Mouse (Mus musculus): Measurements from ENCODE around the gene Znrf1.

The Znrf1 gene

GRCm38 (mm10) chr8:111597310-111597709, 61.4 kb downstream of the Znrf1 start:
- DNase-seq (ENCODE audit: low read depth, low spot score): no peak

- DNase-seq (ENCODE audit: low read depth, low spot score): no peak
Measured at GRCm38 (mm10) chr8:111599707-111600444, 64.0 kb downstream of the Znrf1 start.

GRCm38 (mm10) chr8:111602050-111602449, 66.2 kb downstream of the Znrf1 start:
- DNase-seq (ENCODE audit: low read depth, low spot score): no peak

DNA sequence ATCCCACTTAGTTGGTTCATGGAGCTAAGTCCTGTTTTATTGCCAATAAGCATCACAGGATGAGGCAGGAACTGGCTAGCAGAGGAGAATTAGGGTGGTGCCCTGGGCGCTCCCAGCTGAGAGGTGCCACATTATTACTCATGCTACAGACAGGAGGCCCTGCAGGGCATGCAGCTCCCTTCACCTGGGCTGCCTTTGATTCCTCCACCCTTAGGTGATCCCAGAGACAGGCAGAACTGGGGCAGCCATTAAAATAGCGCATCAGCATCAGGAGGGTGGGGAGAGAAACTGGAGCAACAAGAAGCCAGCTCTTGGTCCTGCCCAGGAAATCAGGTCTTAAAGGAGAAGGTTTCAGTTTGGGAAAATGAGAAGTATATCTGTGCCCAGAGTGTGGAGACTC, 69.1 kb downstream of the Znrf1 start:
- DNase-seq (ENCODE audit: low read depth, low spot score): no peak

DNA sequence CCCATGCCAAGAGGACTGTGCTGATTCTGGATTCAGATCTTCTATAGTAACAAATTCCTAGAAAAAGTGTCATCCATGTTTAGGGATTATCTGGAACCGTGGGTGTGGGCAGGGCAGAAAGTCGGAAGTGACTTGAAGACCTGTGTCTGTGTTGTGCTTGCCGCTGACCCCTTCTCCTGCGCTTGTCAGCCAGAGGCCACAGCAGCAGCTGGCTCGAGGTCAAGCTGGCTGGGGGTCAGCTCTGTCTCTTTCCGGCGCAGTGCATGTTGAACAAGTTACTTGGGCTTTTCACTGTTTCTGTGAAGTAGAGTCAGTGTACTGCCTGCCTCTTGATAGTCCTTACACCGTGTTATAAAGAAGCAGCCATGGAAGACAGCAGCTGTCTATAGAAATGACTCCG, 71.1 kb downstream of the Znrf1 start:
- DNase-seq (ENCODE audit: low read depth, low spot score): no peak

DNA sequence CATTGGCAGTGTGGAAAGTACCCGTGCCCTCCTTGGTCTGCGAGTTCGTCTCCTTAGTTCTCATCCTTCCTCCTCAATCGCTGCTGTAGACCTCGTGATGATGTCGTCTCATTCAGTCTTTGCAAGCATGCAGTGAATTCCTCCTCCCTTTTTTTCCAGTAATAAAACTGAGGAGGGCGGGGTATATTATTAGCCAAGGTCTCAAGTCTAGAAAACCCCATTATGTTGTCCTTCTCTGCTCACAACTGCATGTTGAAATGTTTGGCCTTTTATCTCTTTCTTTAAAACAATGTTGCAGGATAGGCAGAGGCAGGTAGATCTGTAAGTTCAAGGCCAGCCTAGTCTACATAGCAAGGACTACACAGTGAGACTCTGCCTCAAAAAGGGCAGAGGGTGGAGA, 71.5 kb downstream of the Znrf1 start:
- DNase-seq (ENCODE audit: low read depth, low spot score): no peak

DNA sequence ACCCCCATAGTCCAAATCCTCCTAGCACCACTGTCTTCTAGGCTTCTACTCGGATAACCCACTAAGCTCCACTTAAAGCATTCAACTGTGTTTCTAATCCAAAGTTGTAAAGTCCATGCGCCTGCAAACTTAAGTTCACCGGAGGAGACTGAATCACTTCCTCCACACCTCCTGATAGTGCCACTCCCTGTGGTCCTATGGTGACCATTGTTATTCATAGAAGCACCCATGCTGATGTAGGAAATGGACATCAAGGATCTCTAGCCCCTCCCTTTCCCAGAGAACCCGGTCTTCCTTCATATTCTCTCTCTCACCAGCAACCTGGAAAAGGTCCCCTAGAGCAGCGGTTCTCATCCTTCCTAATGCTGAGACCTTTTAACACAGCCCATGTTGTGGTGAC, 77.3 kb downstream of the Znrf1 start:
- no peak for DNase-seq (ENCODE audit: low read depth, low spot score)

DNA sequence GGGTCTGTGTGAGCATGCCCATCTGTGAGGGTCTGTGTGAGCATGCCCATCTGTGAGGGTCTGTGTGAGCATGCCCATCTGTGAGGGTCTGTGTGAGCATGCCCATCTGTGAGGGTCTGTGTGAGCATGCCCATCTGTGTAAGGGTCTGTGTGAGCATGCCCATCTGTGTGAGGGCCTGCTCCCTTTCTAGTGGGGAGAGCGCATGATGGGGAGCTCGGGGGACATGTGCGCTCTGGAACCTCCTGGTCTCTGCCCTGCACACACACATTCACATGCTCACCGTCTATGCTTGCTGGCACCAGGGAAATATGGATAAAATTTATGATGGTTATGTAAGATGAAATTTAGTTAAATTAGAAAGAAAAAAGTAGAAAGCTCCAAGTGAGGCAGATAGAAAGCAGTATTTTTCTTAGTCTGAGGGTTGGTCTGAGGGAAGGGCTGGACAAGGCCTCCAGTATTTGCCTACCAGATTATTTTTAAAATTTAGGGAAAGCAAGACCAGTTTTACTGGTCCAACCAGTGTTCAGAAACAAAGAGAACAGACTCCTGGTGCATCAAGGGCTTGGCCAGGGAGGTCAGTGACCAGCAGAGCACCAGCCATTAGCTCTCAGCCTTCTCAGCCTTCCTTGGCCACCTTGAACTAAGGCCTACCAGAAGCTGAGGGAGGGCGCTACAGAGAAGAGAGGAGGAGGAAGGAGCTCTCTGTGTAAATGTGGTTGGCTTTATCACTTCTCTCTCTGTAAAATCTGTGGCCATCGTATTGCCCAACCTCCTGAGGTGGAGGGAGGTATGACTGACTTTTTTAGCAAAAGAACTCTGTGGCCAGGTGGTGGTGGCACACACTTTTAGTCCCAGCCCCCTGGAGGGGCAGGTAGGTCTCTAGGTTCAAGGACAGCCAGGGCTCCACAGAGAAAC, 79.1 kb downstream of the Znrf1 start:
- DNase-seq (ENCODE audit: low read depth, low spot score): no peak

- DNase-seq (ENCODE audit: low read depth, low spot score): no peak
Measured at GRCm38 (mm10) chr8:111617812-111618211, 81.9 kb downstream of the Znrf1 start.

- no peak for DNase-seq (ENCODE audit: low read depth, low spot score)
Measured at GRCm38 (mm10) chr8:111618273-111618672, 82.4 kb downstream of the Znrf1 start.

GRCm38 (mm10) chr8:111619936-111620335, 84.0 kb downstream of the Znrf1 start:
- DNase-seq (ENCODE audit: low read depth, low spot score): no peak

GRCm38 (mm10) chr8:111622104-111622503, 86.2 kb downstream of the Znrf1 start:
- no peak for DNase-seq (ENCODE audit: low read depth, low spot score)

DNA sequence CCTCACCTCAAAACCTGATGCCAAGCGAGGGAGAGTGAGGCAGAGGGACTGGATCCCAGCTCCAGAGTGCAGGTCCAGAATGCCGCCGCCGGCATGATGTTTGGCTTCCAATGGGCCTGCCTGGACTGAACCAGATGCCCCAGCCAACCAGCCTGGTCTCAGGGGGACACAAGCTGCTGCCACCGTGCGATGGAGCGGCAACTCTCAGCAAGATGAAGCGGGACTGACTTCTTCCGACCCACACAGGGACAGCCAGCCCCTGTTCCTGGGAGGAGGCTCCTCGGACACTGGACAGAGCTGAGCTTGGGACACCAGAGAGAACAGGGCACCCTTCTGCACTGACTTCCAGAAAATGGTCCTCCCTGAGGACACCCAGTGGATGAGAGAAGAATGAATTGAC, 86.7 kb downstream of the Znrf1 start:
- DNase-seq (ENCODE audit: low read depth, low spot score): no peak

DNA sequence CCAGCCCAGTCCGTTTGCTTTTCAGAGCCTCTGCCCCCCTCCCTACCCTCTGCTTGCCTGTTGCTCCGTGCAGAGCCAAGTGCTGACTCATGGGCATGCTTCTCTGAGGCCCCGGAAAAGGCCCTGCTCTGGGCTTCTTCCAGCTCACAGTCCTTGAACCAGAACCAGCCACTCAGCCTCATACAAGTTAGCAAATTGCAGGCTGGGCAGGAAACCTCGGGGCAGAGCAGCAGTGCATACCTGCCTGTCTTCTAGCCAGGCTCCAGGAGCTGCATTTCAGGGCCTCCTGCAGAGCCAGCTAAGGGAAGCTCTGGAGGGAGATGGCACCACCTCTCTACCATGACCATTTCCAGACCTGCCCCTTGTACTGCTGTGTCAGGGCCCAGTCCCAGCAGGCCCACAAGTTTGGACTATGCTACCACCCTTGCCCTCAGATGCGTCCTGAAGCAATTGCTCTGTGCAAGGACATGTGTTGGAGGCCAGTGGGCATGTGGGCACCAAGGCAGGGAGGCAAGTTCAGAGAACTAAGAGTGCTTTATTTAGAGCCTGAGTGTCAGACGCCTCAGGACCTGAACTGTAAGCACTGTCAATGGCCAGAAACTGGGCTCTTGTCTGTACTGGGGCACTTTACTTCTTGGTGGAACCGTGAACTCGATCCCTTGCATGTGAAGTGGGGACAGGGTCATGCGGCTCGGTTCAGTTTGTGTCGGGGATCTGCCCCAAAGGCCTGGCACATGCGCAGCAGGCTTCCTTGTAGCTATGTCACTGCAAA, 88.4 kb downstream of the Znrf1 start:
- DNase-seq (ENCODE audit: low read depth, low spot score): no peak

GRCm38 (mm10) chr8:111624853-111625221, 88.9 kb downstream of the Znrf1 start:
- no peak for DNase-seq (ENCODE audit: low read depth, low spot score)

DNA sequence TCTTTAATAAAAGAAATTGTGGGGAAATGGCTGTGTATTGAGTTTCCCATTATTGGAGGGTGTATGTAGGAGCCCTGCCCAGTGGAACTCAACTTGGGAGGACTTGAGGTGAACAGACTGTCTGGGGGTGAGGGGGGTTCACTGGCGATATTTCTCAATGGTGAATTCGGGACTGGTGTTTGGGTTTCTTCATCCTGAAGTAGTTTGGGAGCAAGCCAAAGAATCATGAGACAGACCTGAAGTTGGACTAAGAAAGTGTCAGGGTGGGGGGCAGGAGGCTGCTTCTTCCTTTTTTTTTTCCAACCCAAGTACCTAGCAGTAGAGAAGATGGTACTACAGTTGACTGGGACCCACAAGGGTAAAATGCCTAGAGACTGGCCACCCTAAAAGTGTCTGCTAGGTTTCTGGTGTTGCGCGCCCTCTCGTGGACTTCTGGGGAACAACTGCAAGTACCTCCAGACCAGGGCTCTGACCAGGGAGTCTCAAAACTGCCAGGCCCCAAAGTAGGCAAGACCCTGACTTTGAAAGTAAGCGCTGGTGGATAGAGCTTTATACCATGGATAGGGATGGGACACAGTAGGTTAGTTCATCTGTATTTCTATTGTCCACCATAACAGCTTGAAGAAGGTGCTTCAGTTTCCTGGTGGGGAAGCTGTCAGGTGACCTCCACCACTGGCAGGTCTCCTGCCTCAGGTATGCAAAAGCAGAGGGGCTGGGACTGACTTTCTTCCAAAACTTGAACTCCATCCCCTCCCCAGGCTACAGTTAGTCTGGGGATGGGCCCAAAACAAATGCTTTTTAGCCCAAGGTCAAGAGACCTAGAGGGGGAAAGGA, 90.0 kb downstream of the Znrf1 start:
- peak; percentile 65 for DNase-seq (ENCODE audit: low read depth, low spot score)

DNA sequence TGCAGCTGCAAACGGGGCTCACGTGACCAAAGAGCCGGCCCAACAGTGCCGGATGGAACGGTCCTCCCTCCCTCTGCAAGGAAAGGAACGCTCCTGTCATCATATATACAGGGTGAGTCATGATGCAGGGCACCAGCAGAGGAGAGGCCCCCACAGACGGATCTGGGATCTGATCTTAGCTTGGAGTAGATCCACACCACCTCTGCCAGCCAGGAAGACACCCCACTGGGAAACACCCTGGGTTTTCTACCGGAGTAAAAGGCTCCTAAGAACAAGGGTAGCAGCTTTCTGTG, 90.6 kb downstream of the Znrf1 start:
- DNase-seq (ENCODE audit: low read depth, low spot score): no peak

DNA sequence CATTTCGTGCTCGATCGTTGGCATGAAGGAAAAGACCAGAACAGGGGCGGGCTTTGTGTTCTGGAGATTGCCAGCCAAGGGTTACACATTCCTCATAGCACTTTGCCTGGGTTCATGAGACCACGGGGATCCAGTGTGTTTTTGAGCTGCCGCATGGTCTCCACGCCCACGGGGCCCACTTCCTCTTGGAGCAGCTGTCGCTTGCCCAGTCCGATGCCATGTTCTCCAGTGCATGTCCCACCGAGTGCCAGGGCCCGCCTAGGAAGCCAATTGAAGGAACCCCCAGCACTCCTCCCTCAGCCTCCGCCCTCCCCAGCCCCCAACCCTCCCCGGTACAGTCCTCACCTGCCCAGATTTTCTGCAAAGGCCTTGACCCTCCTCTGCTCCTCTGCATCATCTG, 91.0 kb downstream of the Znrf1 start:
- DNase-seq (ENCODE audit: low read depth, low spot score): no peak

- no peak for DNase-seq (ENCODE audit: low read depth, low spot score)
Measured at GRCm38 (mm10) chr8:111627923-111628322, 92.0 kb downstream of the Znrf1 start.

DNA sequence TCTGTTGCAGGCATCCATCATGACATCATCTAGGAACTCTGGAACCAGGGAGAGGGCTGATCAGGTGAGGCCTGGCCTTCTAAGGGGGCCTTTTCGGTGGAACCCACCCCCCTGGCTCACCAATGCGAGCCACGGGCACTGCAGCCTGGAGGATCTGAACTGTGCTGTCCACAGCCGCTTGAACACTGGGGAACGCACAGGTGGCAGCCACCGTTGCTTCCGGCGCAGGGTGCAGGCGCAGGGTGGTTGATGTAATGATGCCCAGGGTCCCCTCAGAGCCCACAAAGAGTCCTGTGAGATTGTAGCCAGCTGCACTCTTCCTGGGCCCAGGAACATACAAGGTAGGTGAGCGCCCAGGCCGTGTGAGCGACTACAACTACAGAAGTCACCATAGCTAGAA, 92.5 kb downstream of the Znrf1 start:
- DNase-seq (ENCODE audit: low read depth, low spot score): no peak

DNA sequence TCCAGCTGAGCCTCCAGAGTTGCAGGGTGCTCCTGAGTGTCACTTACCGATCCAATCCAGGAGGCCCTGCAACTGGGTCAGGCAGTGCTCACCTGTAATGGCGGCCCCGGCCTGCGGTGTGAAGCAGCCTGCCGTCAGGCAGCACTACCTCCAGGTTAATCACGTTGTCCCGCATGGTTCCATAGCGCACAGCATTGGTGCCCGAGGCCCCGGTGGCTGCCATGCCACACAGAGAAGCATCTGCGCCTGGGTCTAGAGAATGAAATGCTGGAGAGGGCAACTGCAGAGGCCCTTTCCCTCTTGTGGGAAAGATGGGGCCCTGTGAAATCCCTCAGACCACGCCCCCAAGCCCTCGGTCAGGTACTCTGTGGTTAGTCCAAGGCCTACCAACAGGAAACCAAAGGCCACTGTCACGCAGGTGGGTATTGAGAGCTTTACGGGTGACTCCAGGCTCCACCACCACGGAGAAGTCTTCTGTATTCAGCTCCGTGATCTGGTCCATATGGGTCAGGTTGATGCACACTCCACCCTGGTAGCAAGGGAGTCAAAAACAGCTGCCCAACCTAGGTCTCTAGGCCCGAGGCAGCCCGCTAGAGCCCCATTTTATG, 93.1 kb downstream of the Znrf1 start:
- DNase-seq (ENCODE audit: low read depth, low spot score): no peak
